Mouse (Mus musculus): ENCODE data around the gene Fam13c.

GRCm38 (mm10) chr10:70419282-70420264 is 20.7 kb upstream of the Fam13c start:
- TF ChIP-seq CTCF (conservative IDR thresholded peaks at IDR 0.05; ENCODE audit: low read length), result no peak
- no peak for TF ChIP-seq POU5F1 (IDR thresholded peaks at IDR 0.05; ENCODE audit: borderline replicate concordance, low read length)
- no peak for TF ChIP-seq NANOG (IDR thresholded peaks at IDR 0.05; ENCODE audit: borderline replicate concordance, low read length)

Data from E14TG2a.4 (cell line).